Mouse (Mus musculus) megakaryocyte-erythroid progenitor cell, adult 5-6 weeks (primary cell): ENCODE data around the gene Nasp. TPM values are rescaled to one million over a fixed set of nuclear protein-coding genes. Genes with fewer than 3 reads are reported as not detected.

Source experiments
- ATAC-seq: replicated peaks from 2 replicates; pipeline ENCODE4 v1.8.0; 2016; ENCODE audit warnings: mild to moderate bottlenecking, inconsistent platforms; ENCODE audit not compliant: severe bottlenecking, poor library complexity, low FRiP score, low TSS enrichment
- total RNA-seq, 2 experiments: library from RNA; stranded (forward) in 1 of 2; stranded (reverse) in 1 of 2; fragments of 200-1000, 215-1000 nt in 1 of 2; fragments of >200 nt in 1 of 2; fragmentation: Nextera tagmentation in 1 of 2; gene quantifications; 2 replicates each; pipeline ENCODE4 v1.2.3; 2014 to 2017

The Nasp gene
- total RNA-seq, 2 experiments from 2014 or later, result 210 to 624 TPM

DNA sequence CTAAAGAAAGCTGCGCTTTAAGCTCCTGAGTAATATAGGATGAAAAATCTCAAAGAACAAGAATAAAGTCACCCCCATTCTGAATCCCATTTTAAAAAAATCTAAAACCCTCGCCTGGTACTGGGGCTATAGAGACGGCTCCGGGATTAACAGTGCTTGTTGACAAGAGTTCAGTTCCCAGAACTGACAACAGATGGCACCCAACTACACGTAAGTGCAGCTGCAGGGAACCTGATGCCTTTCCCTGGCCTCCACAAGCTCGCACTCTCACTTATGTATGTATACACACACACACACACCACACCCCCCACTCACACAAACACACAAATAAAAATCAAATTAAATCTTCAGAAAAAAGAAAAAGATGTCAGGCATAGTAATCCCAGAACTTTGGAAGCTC lies 16.6 kb upstream of the Nasp start:
- ATAC-seq, result peak; percentile 84

GRCm38 (mm10) chr4:116642071-116642470 lies 14.3 kb upstream of the Nasp start:
- ATAC-seq, result no peak

GRCm38 (mm10) chr4:116638821-116639220 lies 11.1 kb upstream of the Nasp start:
- no peak for ATAC-seq

- ATAC-seq, result no peak
Measured at GRCm38 (mm10) chr4:116635197-116635596, 7.5 kb upstream of the Nasp start.

DNA sequence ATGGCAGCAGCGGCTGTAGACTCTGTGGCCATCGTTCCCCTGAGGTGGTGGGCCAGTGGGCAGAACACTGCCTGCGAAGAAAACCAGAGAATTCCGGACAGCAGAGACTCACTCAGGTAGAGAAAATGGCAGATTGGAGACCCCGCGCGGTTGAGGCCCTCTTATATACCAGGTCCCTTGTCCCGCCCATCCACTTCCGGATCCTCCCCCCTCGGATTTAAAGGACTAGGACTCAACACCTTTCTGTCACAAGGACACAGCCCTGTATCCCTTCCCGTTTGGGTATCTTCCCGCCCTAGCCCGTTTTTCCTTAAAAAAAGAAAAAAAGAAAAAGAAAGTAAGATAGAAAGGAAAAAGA lies 403 bp downstream of the Nasp start:
- peak; percentile 87 for ATAC-seq

GRCm38 (mm10) chr4:116626658-116627358 lies 933 bp downstream of the Nasp start:
- peak; percentile 76 for ATAC-seq

DNA sequence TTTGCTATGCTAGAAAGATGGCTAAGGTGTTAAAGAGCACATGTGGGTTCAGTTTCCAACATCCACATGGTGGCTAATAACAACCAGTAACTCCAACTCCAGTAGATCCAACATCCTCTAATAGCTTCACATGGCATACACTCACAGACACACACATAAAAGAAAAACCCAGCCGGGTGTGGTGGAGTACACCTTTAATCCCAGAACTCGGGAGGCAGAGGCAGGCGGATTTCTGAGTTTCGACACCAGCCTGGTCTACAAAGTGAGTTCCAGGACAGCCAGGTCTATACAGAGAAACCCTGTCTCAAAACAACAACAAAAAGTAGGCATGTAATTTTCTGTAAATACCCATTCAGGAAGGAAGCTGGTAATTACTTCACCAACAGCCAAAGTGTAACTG lies 2.9 kb downstream of the Nasp start:
- ATAC-seq, result no peak

DNA sequence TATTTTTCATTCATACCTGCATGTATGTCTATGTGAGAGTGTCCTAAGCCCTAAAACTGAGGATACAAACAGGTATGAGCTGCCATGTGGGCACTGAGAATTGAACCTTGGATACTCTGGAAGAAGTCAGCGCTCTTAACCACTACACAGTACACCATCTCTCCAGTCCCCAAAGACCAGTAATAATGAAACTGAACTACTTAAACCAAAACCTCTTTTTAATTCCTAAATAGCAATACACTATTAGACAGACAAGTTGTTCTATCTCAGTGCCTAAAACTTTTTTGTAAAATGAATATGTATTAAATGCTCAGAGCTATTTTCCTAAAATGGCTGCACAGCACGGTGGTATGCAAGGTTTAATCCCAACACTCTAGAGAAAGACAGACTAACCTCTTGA lies 12.5 kb downstream of the Nasp start:
- ATAC-seq, result no peak

DNA sequence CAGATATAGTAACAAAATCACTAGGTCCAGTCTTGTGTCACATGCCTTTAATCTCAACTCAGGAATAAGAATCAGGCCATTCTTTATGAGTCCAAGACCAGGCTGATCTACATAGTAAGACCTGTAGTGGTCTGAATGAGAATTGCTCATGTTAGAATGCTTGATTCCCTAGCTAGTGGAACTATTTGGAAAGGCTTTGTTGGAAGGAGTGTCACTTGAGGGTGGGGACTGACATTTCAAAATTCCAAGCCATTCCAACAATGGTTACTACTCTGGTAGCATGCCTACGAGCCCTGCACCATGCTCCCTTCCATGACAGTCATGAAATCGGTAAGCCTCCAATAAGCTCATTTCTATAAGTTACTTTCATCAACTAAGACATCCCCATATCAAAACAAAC lies 15.1 kb downstream of the Nasp start:
- no peak for ATAC-seq

- peak; percentile 91 for ATAC-seq
Measured at GRCm38 (mm10) chr4:116596978-116597881, 30.5 kb downstream of the Nasp start.

GRCm38 (mm10) chr4:116596379-116596778 lies 31.4 kb downstream of the Nasp start, which contains the start of gene Ccdc17:
Ccdc17 (plus strand) TSS chr4:116596654.
- ATAC-seq, result no peak

DNA sequence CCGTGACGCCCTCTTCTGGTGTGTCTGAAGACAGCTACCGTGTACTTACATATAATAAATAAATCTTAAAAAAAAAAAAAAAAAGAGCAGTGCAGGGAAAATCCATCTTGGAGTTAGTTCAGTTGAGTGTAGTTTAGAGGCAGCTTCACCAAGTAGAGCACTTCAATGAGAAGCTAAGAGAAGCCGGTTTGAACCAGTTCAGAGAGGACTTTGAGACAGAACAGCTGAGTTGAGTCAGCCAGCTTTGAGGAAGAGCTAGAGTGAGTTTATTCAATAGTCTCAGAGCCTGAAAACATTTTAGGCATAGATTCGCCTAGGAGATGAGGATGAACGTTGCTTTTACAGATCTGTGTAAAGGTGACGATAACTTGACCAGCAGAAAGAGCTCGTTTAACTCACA lies 31.9 kb downstream of the Nasp start:
- ATAC-seq, result no peak

DNA sequence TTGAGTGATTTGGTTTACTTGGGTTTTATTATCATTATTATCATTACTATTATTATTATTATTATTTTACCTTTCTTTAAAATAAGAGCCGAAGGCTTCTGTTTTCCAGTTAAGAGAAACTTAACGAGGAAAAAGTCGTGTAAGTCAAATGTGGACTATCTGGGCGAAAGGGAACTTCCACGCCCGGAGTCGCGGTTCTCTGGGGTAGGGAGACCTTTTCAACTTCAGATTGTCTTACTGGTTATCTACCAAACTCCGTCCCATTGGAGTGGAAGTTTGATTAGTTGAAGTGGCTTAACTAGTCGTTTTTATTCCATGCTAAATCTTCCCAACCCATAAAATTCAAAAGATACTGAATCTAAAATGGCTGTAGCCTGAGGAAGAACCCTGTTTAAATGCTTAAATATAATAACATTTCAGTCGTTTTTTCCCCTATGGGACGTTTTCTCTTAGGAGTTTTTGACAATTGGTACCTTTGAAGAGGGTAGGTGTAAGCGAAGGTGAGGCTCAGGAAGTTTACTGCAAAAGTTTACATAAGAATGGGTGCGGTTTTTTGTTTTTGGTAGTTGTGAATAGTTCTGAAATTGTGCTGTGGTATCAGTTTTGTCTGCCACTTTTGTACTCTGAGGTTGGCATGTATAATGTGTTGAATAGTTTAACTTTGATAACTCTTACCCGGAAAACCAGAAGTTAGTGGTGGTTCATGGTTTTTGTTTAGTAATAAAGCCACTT lies 69.4 kb downstream of the Nasp start:
- no peak for ATAC-seq

GRCm38 (mm10) chr4:116557306-116558121 lies 70.2 kb downstream of the Nasp start, which contains the start of gene Gpbp1l1:
Gpbp1l1 (plus strand) TSS chr4:116557658.
- ATAC-seq, result peak; percentile 89

- peak; percentile 90 for ATAC-seq
Measured at GRCm38 (mm10) chr4:116556561-116557305, 71.0 kb downstream of the Nasp start.

GRCm38 (mm10) chr4:116555413-116556300 lies 72.1 kb downstream of the Nasp start, which contains the start of gene Tmem69:
Tmem69 (minus strand) TSS chr4:116555936.
- peak; percentile 23; the same call in 1 of the 2 replicates for ATAC-seq

DNA sequence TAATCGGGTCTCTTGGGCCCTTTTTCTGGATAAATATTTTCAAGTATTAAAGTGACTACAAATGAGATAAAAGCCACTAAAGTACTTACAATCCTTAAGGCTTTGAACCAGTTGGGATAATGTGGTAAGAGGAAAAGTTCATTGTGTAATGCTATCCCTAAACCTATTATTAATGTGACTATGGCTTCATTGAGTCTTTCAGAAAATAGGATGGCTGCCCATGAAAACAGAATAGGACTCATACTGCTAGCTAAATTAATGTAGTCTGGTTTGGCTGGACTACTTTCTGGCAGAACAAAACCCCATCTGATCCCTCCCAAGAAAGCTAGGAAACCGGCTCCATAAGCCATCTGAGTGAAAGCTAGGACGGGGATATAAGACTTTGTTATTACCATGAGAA lies 74.7 kb downstream of the Nasp start:
- ATAC-seq, result no peak
